Mouse (Mus musculus) forebrain, embryonic 14.5 days (tissue): ENCODE data around the gene Anapc15. TPM values are rescaled to one million over a fixed set of nuclear protein-coding genes. Genes with fewer than 3 reads are reported as not detected.
A peak's percentile ranks its signal among the peaks of the same experiment; 100 is the strongest.

Experiments used
- ATAC-seq: fragments of 200-750 bp; cut with Nextera tagmentation; 2 replicates; pipeline ENCODE4 v1.8.0; 2017; ENCODE audit warnings: mild to moderate bottlenecking, moderate library complexity
- DNase-seq: peaks from one replicate; pipeline ENCODE4 v3.0.0-alpha.2; 2015; ENCODE audit warnings: low spot score
- H3K27ac ChIP-seq: fragments of 300-500 bp; sonication (generic); 2 replicates; pipeline ENCODE4 v1.5.1; 2014; ENCODE audit warnings: low read depth, mild to moderate bottlenecking, control low read depth, low read length, moderate library complexity
- H3K27me3 ChIP-seq: fragments of 300-500 bp; sonication (generic); replicated peaks from 2 replicates; pipeline ENCODE4 v1.6.1; 2014; ENCODE audit warnings: low read length, control low read depth, mixed read lengths; ENCODE audit not compliant: control insufficient read depth, insufficient read depth
- H3K36me3 ChIP-seq: fragments of 300-500 bp; sonication (generic); 2 replicates; pipeline ENCODE4 v1.6.1; 2014; ENCODE audit warnings: low read length, control low read depth; ENCODE audit not compliant: control insufficient read depth, insufficient read depth
- H3K4me1 ChIP-seq: fragments of 300-500 bp; sonication (generic); 2 replicates; pipeline ENCODE4 v1.6.1; 2014; ENCODE audit warnings: antibody characterized with exemption, low read length, control low read depth; ENCODE audit not compliant: control insufficient read depth, insufficient read depth
- H3K4me2 ChIP-seq: fragments of 300-500 bp; sonication (generic); 2 replicates; pipeline ENCODE4 v1.6.1; 2014; ENCODE audit warnings: mild to moderate bottlenecking, control low read depth, low read length
- H3K4me3 ChIP-seq: fragments of 300-500 bp; sonication (generic); 2 replicates; pipeline ENCODE4 v1.5.1; 2014; ENCODE audit warnings: low read depth, low read length, control low read depth
- H3K9ac ChIP-seq: fragments of 300-500 bp; sonication (generic); 2 replicates; pipeline ENCODE4 v1.6.1; 2014; ENCODE audit warnings: mild to moderate bottlenecking, low read length, control low read depth, moderate library complexity
- H3K9me3 ChIP-seq: fragments of 300-500 bp; sonication (generic); replicated peaks from 2 replicates; pipeline ENCODE4 v1.6.1; 2016; ENCODE audit warnings: low read length, control low read depth, mixed read lengths; ENCODE audit not compliant: control insufficient read depth
- WGBS: fragments of 180-500 bp; shearing (Covaris S2); extraction: QIAGEN DNeasy Blood & Tissue Kit; methylation state at CpG from one replicate; pipeline ENCODE4 v1.1.7; 2014; 5-methylcytosine and 5-hydroxymethylcytosine counted together
- polyA plus RNA-seq: library from polyadenylated mRNA; unstranded; fragments of >200 nt; fragmentation: Nextera tagmentation; extraction: Ambion mirVana; gene quantifications from 2 replicates; pipeline ENCODE4 v1.2.1, GENCODE M21; 2014

The Anapc15 gene
- 75.0 and 87.6 TPM in 2 replicates for polyA plus RNA-seq

GRCm38 (mm10) chr7:101863415-101863814 lies at the start of gene Anapc15:
Anapc15 (plus strand) TSS chr7:101863715.
- Histone ChIP-seq H3K9me3 (no peaks in the 10 kb centered on the region), H3K4me2 (no peak within 1 kb of the TSS), H3K36me3 (no peaks in the 10 kb centered on the region), H3K27me3 (no peaks in the 10 kb centered on the region), H3K4me1 (no peaks in the 10 kb centered on the region), H3K27ac (no peak within 1 kb of the TSS), H3K4me3 (no peak within 1 kb of the TSS), H3K9ac (no peak within 1 kb of the TSS)
- 84% methylated on average over 3 of the region's 3 CpGs for WGBS
- DNase-seq (no peak), ATAC-seq (no peak)

GRCm38 (mm10) chr7:101817861-101818401 lies 45.6 kb upstream of the Anapc15 start, which contains the start of gene Phox2a:
Phox2a (plus strand) TSS chr7:101818313.
- peak within 1 kb of the TSS; percentile 45 for H3K4me2 ChIP-seq
- ATAC-seq: no peak
- no peaks in the 10 kb centered on the region for H3K36me3 ChIP-seq
- H3K9me3 ChIP-seq: no peaks in the 10 kb centered on the region
- no peak within 1 kb of the TSS for H3K9ac ChIP-seq
- WGBS: 2% methylated on average over 44 of the region's 45 CpGs
- no peak within 1 kb of the TSS for H3K27ac ChIP-seq
- H3K4me3 ChIP-seq: peak within 1 kb of the TSS; percentile 21
- no peak for DNase-seq
- H3K27me3 ChIP-seq: peaks cover 58% of the 10 kb centered on the region
- peaks cover 5% of the 10 kb centered on the region; the same call in 1 of the 2 replicates for H3K4me1 ChIP-seq

DNA sequence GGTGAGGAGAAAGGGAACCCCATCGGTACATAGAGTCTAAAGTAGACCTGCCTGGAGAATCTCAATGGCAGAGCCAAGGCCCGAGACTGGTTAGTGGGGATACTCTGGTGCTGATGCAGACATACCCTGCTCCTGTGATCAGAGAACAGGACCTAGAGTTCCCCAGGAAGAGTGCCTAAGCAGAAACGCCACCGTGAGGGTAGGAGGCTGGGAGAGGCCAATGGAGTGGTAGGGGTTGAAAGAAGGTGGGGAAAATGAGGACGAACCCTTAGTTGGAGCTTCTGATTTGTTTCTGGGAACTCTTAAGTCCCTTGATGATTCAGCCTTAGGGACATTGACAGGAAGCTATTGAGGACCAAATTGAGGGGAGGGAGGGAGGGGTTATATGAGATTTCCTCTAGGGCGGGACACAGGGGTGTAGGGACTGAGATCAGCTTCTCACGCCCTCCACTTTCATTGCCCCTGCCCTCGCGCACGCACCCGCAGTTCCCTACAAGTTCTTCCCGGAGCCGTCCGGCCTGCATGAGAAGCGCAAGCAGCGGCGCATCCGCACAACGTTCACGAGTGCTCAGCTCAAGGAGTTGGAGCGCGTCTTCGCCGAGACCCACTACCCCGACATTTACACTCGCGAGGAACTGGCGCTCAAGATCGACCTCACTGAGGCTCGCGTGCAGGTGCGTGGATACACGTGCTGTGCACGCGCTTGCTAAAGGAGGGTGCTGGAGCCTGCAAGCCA lies 43.1 kb upstream of the Anapc15 start:
- no peak overlapping the region for H3K9ac ChIP-seq
- H3K4me3 ChIP-seq: peak overlapping the region; percentile 35
- peaks cover 18% of the 10 kb centered on the region; the same call in 1 of the 2 replicates for H3K36me3 ChIP-seq
- peak overlapping the region; percentile 63 for H3K4me2 ChIP-seq
- peaks cover 5% of the 10 kb centered on the region; the same call in 1 of the 2 replicates for H3K4me1 ChIP-seq
- WGBS: 3% methylated on average over 35 of the region's 35 CpGs
- no peak overlapping the region for H3K27ac ChIP-seq
- peaks cover 58% of the 10 kb centered on the region for H3K27me3 ChIP-seq
- no peaks in the 10 kb centered on the region for H3K9me3 ChIP-seq
- peak; percentile 45 for DNase-seq
- no peak for ATAC-seq

DNA sequence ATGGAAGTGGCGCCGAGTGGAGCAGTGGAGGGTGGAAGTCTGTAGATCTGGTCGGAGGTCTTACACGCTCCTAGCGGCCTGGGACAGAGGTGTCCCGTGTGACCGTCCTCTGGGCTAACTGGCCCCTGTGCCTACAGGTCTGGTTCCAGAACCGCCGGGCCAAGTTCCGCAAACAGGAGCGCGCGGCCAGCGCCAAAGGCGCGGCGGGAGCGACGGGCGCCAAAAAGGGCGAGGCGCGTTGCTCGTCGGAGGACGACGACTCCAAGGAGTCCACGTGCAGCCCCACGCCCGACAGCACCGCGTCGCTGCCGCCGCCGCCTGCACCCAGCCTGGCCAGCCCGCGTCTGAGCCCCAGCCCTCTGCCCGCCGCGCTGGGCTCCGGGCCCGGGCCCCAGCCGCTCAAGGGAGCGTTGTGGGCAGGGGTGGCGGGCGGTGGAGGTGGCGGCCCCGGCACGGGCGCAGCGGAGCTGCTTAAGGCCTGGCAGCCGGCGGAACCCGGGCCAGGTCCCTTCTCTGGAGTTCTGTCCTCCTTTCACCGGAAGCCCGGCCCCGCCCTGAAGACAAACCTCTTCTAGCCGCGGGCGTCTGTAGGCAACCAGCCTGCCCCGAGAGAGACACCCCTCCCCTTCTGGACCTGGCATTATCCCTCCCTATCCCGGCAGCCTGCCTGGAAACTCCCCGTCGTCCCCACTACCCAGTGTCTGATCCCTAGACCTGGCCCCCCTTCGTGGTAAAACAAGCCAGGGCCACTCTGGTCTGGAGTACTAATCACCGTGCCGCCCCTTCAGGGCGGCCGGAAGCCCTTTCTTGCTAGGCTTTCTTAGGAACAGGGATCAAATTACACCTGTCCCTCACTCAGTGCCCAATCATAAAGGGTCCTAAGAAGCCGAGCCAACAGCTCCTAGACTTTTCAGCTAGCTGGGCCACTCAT lies 41.7 kb upstream of the Anapc15 start:
- peak; percentile 62 for DNase-seq
- Histone ChIP-seq H3K9me3 (no peaks in the 10 kb centered on the region), H3K9ac (peak overlapping the region; percentile 37), H3K4me3 (peak overlapping the region; percentile 35), H3K36me3 (peaks cover 30% of the 10 kb centered on the region), H3K4me1 (peaks cover 5% of the 10 kb centered on the region; the same call in 1 of the 2 replicates), H3K27ac (no peak overlapping the region), H3K4me2 (peak overlapping the region; percentile 63), H3K27me3 (peaks cover 55% of the 10 kb centered on the region)
- under 1% methylated on average over 61 of the region's 71 CpGs for WGBS
- ATAC-seq: peak; percentile 71

GRCm38 (mm10) chr7:101822836-101823757 lies 40.4 kb upstream of the Anapc15 start:
- ATAC-seq: peak; percentile 15; the same call in 1 of the 2 replicates
- no peak overlapping the region for H3K27ac ChIP-seq
- peaks cover 39% of the 10 kb centered on the region for H3K36me3 ChIP-seq
- H3K4me3 ChIP-seq: no peak overlapping the region
- peaks cover 5% of the 10 kb centered on the region; the same call in 1 of the 2 replicates for H3K4me1 ChIP-seq
- H3K27me3 ChIP-seq: peaks cover 42% of the 10 kb centered on the region
- no peak overlapping the region for H3K4me2 ChIP-seq
- WGBS: 23% methylated on average over 31 of the region's 32 CpGs
- H3K9me3 ChIP-seq: no peaks in the 10 kb centered on the region
- DNase-seq: peak; percentile 41
- H3K9ac ChIP-seq: no peak overlapping the region

GRCm38 (mm10) chr7:101823758-101824630 lies 39.5 kb upstream of the Anapc15 start:
- DNase-seq (peak; percentile 19), ATAC-seq (no peak)
- H3K4me2 ChIP-seq: no peak overlapping the region
- H3K9ac ChIP-seq: no peak overlapping the region
- peaks cover 33% of the 10 kb centered on the region for H3K27me3 ChIP-seq
- H3K4me1 ChIP-seq: peaks cover 5% of the 10 kb centered on the region; the same call in 1 of the 2 replicates
- H3K9me3 ChIP-seq: no peaks in the 10 kb centered on the region
- WGBS: 78% methylated on average over 18 of the region's 18 CpGs
- peaks cover 48% of the 10 kb centered on the region for H3K36me3 ChIP-seq
- no peak overlapping the region for H3K27ac ChIP-seq
- H3K4me3 ChIP-seq: no peak overlapping the region

DNA sequence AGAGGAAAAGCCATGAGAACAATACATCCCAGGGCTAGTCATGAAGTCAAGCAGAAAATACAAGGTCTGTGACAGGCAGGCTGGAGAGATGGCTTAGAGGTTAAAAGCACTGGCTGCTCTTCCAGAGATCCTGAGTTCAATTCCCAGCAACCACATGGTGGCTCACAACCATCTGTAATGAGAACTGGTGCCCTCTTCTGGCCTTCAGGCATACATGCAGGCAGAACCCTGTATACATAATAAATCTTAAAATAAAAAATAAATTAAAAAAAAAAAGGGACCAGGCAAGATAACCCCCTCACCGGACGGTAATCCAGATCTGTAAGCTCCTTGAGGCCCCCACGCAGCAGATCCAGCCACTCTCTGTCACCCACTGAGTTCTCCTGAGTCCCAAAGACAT lies 33.1 kb upstream of the Anapc15 start:
- WGBS: 89% methylated on average over 3 of the region's 3 CpGs
- Histone ChIP-seq H3K4me3 (no peak overlapping the region), H3K27me3 (no peaks in the 10 kb centered on the region), H3K36me3 (peaks cover 76% of the 10 kb centered on the region), H3K27ac (no peak overlapping the region), H3K4me2 (no peak overlapping the region), H3K9me3 (no peaks in the 10 kb centered on the region), H3K4me1 (peaks cover 13% of the 10 kb centered on the region), H3K9ac (no peak overlapping the region)
- ATAC-seq: no peak
- DNase-seq: no peak
